In the genomic region with DNA sequence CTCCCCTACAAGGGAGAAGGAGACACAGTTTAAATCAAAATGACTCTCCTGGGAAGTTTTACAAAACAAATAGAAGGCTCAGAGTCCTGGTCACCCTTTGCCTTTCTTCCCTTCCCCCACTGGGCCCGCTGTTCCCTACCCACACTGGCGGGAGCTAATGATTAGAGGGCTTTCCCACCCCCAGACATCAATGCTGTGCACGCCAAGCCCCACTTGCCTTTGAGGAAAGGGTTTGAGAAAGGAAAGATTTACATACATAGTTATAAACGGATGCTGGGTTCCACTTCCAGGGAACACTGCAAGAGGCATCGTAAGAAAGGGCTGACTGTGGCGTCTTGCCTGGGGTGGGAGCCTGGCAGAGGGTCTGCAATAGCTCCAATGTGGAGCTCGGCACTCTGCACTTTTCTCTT, we compare ENCODE assay signal across 10 mouse cellular contexts.
A peak's percentile ranks its signal among the peaks of the same experiment; 100 is the strongest.
DNase-seq lines count a peak whose midpoint lies in the region; ATAC-seq and TF ChIP-seq lines count a peak whose summit lies in the region.
"Had no signal": no experiment of that assay in that cellular context is flagged by ENCODE, and none has a peak within 500 bp of the region (broad histone marks: within the 10 kb centered on the region; RNA-seq: fewer than 3 reads in every experiment).

No protein-coding gene starts in this region.

- no peak for ATAC-seq in liver, embryonic 11.5 days (replicated peaks; ENCODE audit: low FRiP score)
- ATAC-seq in forebrain, embryonic 16.5 days, result peak; percentile 33; the same call in 1 of the 2 replicates
- ATAC-seq in limb, embryonic 11.5 days (ENCODE audit: insufficient number of reproducible peaks, low FRiP score, low TSS enrichment, low read depth), result no peak

- no peak overlapping the region for H3K9ac ChIP-seq in liver, adult 2 months (ENCODE audit: low read depth, low read length)
- H3K9ac ChIP-seq in liver, embryonic 11.5 days (ENCODE audit: low read depth, low read length), result no peak overlapping the region
- H3K9ac ChIP-seq in forebrain, embryonic 16.5 days (replicated peaks; ENCODE audit: low read depth, low read length), result no peak overlapping the region
- no peak overlapping the region for H3K9ac ChIP-seq in limb, embryonic 11.5 days (ENCODE audit: low read length)

- no peak for TF ChIP-seq POLR2A in liver, adult 2 months (IDR thresholded peaks at IDR 0.05; ENCODE audit: extremely low read depth, insufficient read depth, low read length)

- no peaks in the 10 kb centered on the region for H3K79me2 ChIP-seq in liver, adult 2 months (ENCODE audit: control insufficient read depth, insufficient read depth, low read length)

- peaks cover 16% of the 10 kb centered on the region; the same call in 1 of the 2 replicates for H3K4me1 ChIP-seq in liver, adult 2 months (ENCODE audit: control insufficient read depth, insufficient read depth, low read length)
- H3K4me1 ChIP-seq in liver, embryonic 11.5 days (replicated peaks; ENCODE audit: control insufficient read depth, insufficient read depth, low read length), result no peaks in the 10 kb centered on the region; the same call in 1 of the 2 replicates
- H3K4me1 ChIP-seq in forebrain, embryonic 16.5 days (replicated peaks; ENCODE audit: control insufficient read depth, insufficient read depth, low read length), result peaks cover 22% of the 10 kb centered on the region
- peaks cover 10% of the 10 kb centered on the region; the same call in 1 of the 2 replicates for H3K4me1 ChIP-seq in limb, embryonic 11.5 days (ENCODE audit: control insufficient read depth, insufficient read depth, low read length)

- H3K27ac ChIP-seq in liver, adult 2 months (replicated peaks; ENCODE audit: insufficient read depth, low read depth, low read length), result peak overlapping the region; percentile 87
- H3K27ac ChIP-seq in liver, embryonic 11.5 days (ENCODE audit: low read depth, low read length), result no peak overlapping the region
- H3K27ac ChIP-seq in forebrain, embryonic 16.5 days (ENCODE audit: low read length), result no peak overlapping the region
- no peak overlapping the region for H3K27ac ChIP-seq in limb, embryonic 11.5 days (replicated peaks; ENCODE audit: low read depth, low read length)

- no peaks in the 10 kb centered on the region for H3K9me3 ChIP-seq in liver, embryonic 11.5 days (ENCODE audit: control insufficient read depth, low read length)
- H3K9me3 ChIP-seq in forebrain, embryonic 16.5 days (ENCODE audit: control insufficient read depth, low read length), result no peaks in the 10 kb centered on the region
- H3K9me3 ChIP-seq in limb, embryonic 11.5 days (ENCODE audit: control insufficient read depth, low read length), result no peaks in the 10 kb centered on the region

- no peak for TF ChIP-seq CTCF in liver, adult 2 months (IDR thresholded peaks at IDR 0.05; ENCODE audit: low read depth, low read length)

- H3K36me3 ChIP-seq in liver, adult 2 months (ENCODE audit: control insufficient read depth, insufficient read depth, low read length), result no peaks in the 10 kb centered on the region
- no peaks in the 10 kb centered on the region for H3K36me3 ChIP-seq in liver, embryonic 11.5 days (ENCODE audit: control insufficient read depth, insufficient read depth, low read length)
- H3K36me3 ChIP-seq in forebrain, embryonic 16.5 days (ENCODE audit: control insufficient read depth, insufficient read depth), result no peaks in the 10 kb centered on the region
- no peaks in the 10 kb centered on the region for H3K36me3 ChIP-seq in limb, embryonic 11.5 days (ENCODE audit: control insufficient read depth, insufficient read depth, low read length)

- H3K4me3 ChIP-seq in liver, adult 2 months (ENCODE audit: insufficient read depth, low read depth, low read length), result no peak overlapping the region
- no peak overlapping the region for H3K4me3 ChIP-seq in liver, embryonic 11.5 days (ENCODE audit: low read depth, low read length)
- H3K4me3 ChIP-seq in forebrain, embryonic 16.5 days (replicated peaks; ENCODE audit: low read length), result no peak overlapping the region
- no peak overlapping the region for H3K4me3 ChIP-seq in limb, embryonic 11.5 days (ENCODE audit: low read depth, low read length)

- H3K4me2 ChIP-seq in liver, embryonic 11.5 days, result no peak overlapping the region
- H3K4me2 ChIP-seq in forebrain, embryonic 16.5 days (ENCODE audit: low read length), result no peak overlapping the region
- H3K4me2 ChIP-seq in limb, embryonic 11.5 days (ENCODE audit: low read depth, severe bottlenecking), result no peak overlapping the region

- H3K27me3 ChIP-seq in liver, adult 2 months (ENCODE audit: control insufficient read depth, insufficient read depth, low read length), result no peaks in the 10 kb centered on the region
- H3K27me3 ChIP-seq in liver, embryonic 11.5 days (replicated peaks; ENCODE audit: control insufficient read depth, insufficient read depth, low read length), result 0 out of 2 replicates have a peak, but pooled peaks cover 3% of the 10 kb centered on the region
- peaks cover 19% of the 10 kb centered on the region; the same call in 1 of the 2 replicates for H3K27me3 ChIP-seq in forebrain, embryonic 16.5 days (replicated peaks; ENCODE audit: control insufficient read depth, insufficient read depth, low read length)
- no peaks in the 10 kb centered on the region for H3K27me3 ChIP-seq in limb, embryonic 11.5 days (ENCODE audit: control insufficient read depth, insufficient read depth, low read length)

- WGBS in liver, adult 2 months, result 32% methylated on average over 7 of the region's 7 CpGs
- WGBS in liver, embryonic 11.5 days, result 48% methylated on average over 7 of the region's 7 CpGs
- 4% methylated on average over 7 of the region's 7 CpGs for WGBS in forebrain, embryonic 16.5 days
- WGBS in limb, embryonic 11.5 days, result 8% methylated on average over 7 of the region's 7 CpGs

- DNase-seq in liver, adult 2 months (ENCODE audit: extremely low read depth, low read depth, low spot score), result peak; percentile 95
- DNase-seq in liver, embryonic 11.5 days (ENCODE audit: low spot score), result no peak
- peak; percentile 36 for DNase-seq in limb, embryonic 11.5 days (ENCODE audit: low spot score)
- DNase-seq in retina, postnatal 1 day, result peak; percentile 17
- DNase-seq in lung, postnatal 36 days, result no peak
- DNase-seq in adipocyte (ENCODE audit: low spot score), result no peak
- DNase-seq in spleen, adult 18-20 months, result no peak
- DNase-seq: adrenal gland, postnatal 25 days; cerebellum, postnatal 36 days had no signal

Comparison
In these comparisons a context has a peak if more than half of its experiments do, and no peak if none do; other contexts are left out.
1. DNase-seq: peak in liver, adult 2 months (single experiment), limb, embryonic 11.5 days (single experiment) and retina, postnatal 1 day (single experiment); none in liver, embryonic 11.5 days (single experiment), lung, postnatal 36 days (single experiment), adipocyte (single experiment) and spleen, adult 18-20 months (0 of 2).